23 mouse cellular contexts compared by ENCODE assay signal in genomic region chr9:114410313-114410862, GRCm38 (mm10). TPM values are rescaled to one million over a fixed set of nuclear protein-coding genes. Genes with fewer than 3 reads are reported as not detected.
DNase-seq lines count a peak whose midpoint lies in the region; ATAC-seq and TF ChIP-seq lines count a peak whose summit lies in the region.
"Had no signal": no experiment of that assay in that cellular context is flagged by ENCODE, and none has a peak within 500 bp of the region (broad histone marks: within the 10 kb centered on the region; RNA-seq: fewer than 3 reads in every experiment).

No protein-coding gene starts in this region.

- H3K4me1 ChIP-seq in kidney, embryonic 14.5 days (ENCODE audit: control insufficient read depth, insufficient read depth, low read length): no peaks in the 10 kb centered on the region
- H3K4me1 ChIP-seq: embryonic facial prominence, embryonic 12.5 days; embryonic facial prominence, embryonic 15.5 days; forebrain, embryonic 12.5 days; forebrain, embryonic 15.5 days had no signal

- H3K4me2 ChIP-seq in kidney, embryonic 14.5 days (replicated peaks; ENCODE audit: low read depth, low read length): no peak overlapping the region
- H3K4me2 ChIP-seq: embryonic facial prominence, embryonic 12.5 days; embryonic facial prominence, embryonic 15.5 days; forebrain, embryonic 12.5 days; forebrain, embryonic 15.5 days; heart, embryonic 12.5 days; heart, embryonic 15.5 days; hindbrain, embryonic 14.5 days had no signal

- TF ChIP-seq CTCF in Patski (IDR thresholded peaks at IDR 0.05): no peak

- no peaks in the 10 kb centered on the region for H3K27me3 ChIP-seq in kidney, embryonic 14.5 days (ENCODE audit: control insufficient read depth, insufficient read depth, low read length)
- no peaks in the 10 kb centered on the region for H3K27me3 ChIP-seq in Patski
- H3K27me3 ChIP-seq: embryonic facial prominence, embryonic 12.5 days; embryonic facial prominence, embryonic 15.5 days; forebrain, embryonic 12.5 days; forebrain, embryonic 15.5 days; heart, embryonic 12.5 days; heart, embryonic 15.5 days had no signal

- H3K4me3 ChIP-seq in kidney, embryonic 14.5 days (ENCODE audit: low read length): no peak overlapping the region
- H3K4me3 ChIP-seq: embryonic facial prominence, embryonic 12.5 days; embryonic facial prominence, embryonic 15.5 days; forebrain, embryonic 12.5 days; forebrain, embryonic 15.5 days; heart, embryonic 12.5 days; heart, embryonic 15.5 days had no signal

- H3K27ac ChIP-seq in kidney, embryonic 14.5 days (ENCODE audit: low read depth, low read length): no peak overlapping the region
- H3K27ac ChIP-seq: embryonic facial prominence, embryonic 12.5 days; embryonic facial prominence, embryonic 15.5 days; forebrain, embryonic 12.5 days; forebrain, embryonic 15.5 days; heart, embryonic 15.5 days; hindbrain, embryonic 14.5 days; hindbrain, postnatal 0 days had no signal

- in situ Hi-C loops in Patski (cut with MboI; ENCODE audit: low pct_unique_long_range_greater_than_20kb): no loop called here

- peak; percentile 40; the same call in 1 of the 2 replicates for ATAC-seq in kidney, embryonic 14.5 days (ENCODE audit: low FRiP score, low TSS enrichment)
- peak; percentile 69 for ATAC-seq in Patski
- ATAC-seq: forebrain, embryonic 15.5 days; hindbrain, postnatal 0 days had no signal

- no peak for DNase-seq in kidney, postnatal 10 days
- DNase-seq in Patski (ENCODE audit: low read depth, low spot score): no peak
- DNase-seq in fat pad, adult 2 months (ENCODE audit: extremely low read depth, low read depth, low spot score): peak; percentile 68
- DNase-seq in kidney, postnatal 36 days: peak; percentile 35 to 46
- no peak for DNase-seq in urinary bladder, postnatal 36 days (ENCODE audit: low spot score in 2 of 2)
- DNase-seq: adrenal gland, postnatal 10 days; adrenal gland, postnatal 36 days; cerebellum, adult 2 months; cerebellum, adult 9-11 months; cerebellum, postnatal 25 days; gastrocnemius, postnatal 25 days; heart, adult 18-20 months; heart, postnatal 14 days; heart, postnatal 4 days had no signal

- POLR2A ChIA-PET in Patski (lab: Charles Lee): interaction anchor here (0.7 to 1.2 kb wide), 3 partner anchors 17 to 34 kb away, joined by 4 to 6 read pairs (median 5); no protein-coding TSS in a partner anchor

- H3K9ac ChIP-seq in kidney, embryonic 14.5 days (ENCODE audit: low read depth, low read length): no peak overlapping the region
- H3K9ac ChIP-seq: embryonic facial prominence, embryonic 12.5 days; embryonic facial prominence, embryonic 15.5 days; forebrain, embryonic 12.5 days; forebrain, embryonic 15.5 days; heart, embryonic 12.5 days; heart, embryonic 15.5 days; hindbrain, embryonic 14.5 days had no signal

- 67% methylated on average over 11 of the region's 11 CpGs for WGBS in kidney, embryonic 14.5 days

- peaks cover 4% of the 10 kb centered on the region; the same call in 1 of the 2 replicates for H3K9me3 ChIP-seq in kidney, embryonic 14.5 days (ENCODE audit: control insufficient read depth, low read length)
- H3K9me3 ChIP-seq: embryonic facial prominence, embryonic 15.5 days; forebrain, embryonic 15.5 days; heart, embryonic 15.5 days had no signal

- CTCF ChIA-PET in Patski (lab: Charles Lee): interaction anchor here (1.0 kb wide), 1 partner anchor 171 kb away, joined by 3 read pairs; no protein-coding TSS in a partner anchor

- H3K36me3 ChIP-seq in kidney, embryonic 14.5 days (ENCODE audit: control insufficient read depth, insufficient read depth, low read length): peaks cover 36% of the 10 kb centered on the region

RNA-seq across cellular contexts. Expression of gene Tmppe, which starts 9.5 kb away (rescaled TPM):
- polyA plus RNA-seq in kidney, embryonic 14.5 days (2014; fragmentation: Nextera tagmentation; extraction: Ambion mirVana): 3.7 and 4.1 TPM in 2 replicates
- polyA plus RNA-seq in Patski (2021): 5.7 TPM

RNA-seq across cellular contexts. Expression of gene Glb1, which starts 9.5 kb away (rescaled TPM):
- 30.9 and 49.6 TPM in 2 replicates for polyA plus RNA-seq in kidney, embryonic 14.5 days (2014; fragmentation: Nextera tagmentation; extraction: Ambion mirVana)
- 66.2 TPM for polyA plus RNA-seq in Patski (2021)

RNA-seq across cellular contexts. Expression of gene Crtap, which starts 19.9 kb away (rescaled TPM):
- 113 and 125 TPM in 2 replicates for polyA plus RNA-seq in kidney, embryonic 14.5 days (2014; fragmentation: Nextera tagmentation; extraction: Ambion mirVana)
- 179 TPM for polyA plus RNA-seq in Patski (2021)

Comparison
In these comparisons a context has a peak if more than half of its experiments do, and no peak if none do; other contexts are left out.
1. DNase-seq: peak in fat pad, adult 2 months (single experiment) and kidney, postnatal 36 days (2 of 2); none in kidney, postnatal 10 days (single experiment), Patski (single experiment) and urinary bladder, postnatal 36 days (0 of 2).